Mouse (Mus musculus): ENCODE data around the gene Kif1c. TPM values are rescaled to one million over a fixed set of nuclear protein-coding genes. Genes with fewer than 3 reads are reported as not detected.
"Not testable (repeated sequence)": the region's sequence is repeated elsewhere in the genome, so short reads cannot be mapped to it uniquely, and the experiment has no call there.

Gene Kif1c
- total RNA-seq, 2 experiments from 2014 or later: 51.3 to 53.2 TPM

DNA sequence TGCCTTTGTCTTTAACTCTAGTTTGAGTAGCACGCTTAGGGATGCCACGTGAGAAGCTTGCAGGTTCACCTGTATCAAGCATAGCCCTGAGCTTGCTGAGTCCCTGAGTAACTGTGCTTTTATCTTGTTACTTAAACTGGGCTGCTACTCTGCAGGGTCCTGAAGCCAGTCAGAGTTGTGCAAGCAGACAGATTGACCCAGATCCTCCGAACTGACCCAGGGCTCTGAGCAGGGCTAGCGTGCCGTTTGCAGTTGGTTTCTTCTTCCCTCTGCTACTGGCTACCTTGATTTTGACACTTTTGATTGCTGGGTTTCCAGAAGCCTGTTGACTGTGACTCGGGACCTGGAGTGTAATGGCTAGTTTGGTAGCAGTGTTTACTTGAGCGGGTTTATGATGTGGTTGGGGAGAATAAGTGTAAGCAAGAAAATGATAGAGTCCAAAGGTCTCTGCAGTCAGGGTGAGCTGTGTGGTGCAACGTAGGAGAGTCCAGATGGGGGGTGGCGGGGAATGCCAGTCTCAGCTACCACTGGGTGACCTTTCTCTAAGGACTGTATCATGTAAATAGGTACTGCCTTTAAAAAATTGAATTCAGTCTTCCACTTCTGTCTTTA, 30.2 kb downstream of the Kif1c start:
- intact Hi-C loops (cut with DNase I): no loop called here
- no peak for DNase-seq (ENCODE audit: low spot score in 2 of 2)

DNA sequence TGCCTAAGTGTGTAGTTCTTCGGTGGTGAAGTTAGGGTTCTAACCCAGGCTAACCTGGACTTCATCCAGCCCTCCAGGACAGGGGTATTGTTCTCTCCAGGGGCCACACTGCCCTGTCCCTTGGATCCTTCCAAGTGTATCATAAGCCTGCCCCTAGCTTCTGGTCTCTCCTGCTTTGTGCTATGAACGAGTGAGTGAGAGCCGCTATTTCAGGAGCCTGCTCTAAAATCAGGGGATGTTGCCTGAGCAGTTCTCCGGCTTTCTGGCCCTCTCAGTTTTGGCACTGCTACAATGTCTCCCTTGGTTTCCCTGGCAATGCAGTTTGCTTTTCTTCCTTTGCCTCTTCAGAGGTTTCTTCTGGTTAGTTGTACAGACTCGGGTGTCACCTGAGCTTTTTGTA, 30.8 kb downstream of the Kif1c start:
- peak; percentile 39 to 79 for DNase-seq (ENCODE audit: low spot score in 2 of 2)
- intact Hi-C loops (cut with DNase I): no loop called here

DNA sequence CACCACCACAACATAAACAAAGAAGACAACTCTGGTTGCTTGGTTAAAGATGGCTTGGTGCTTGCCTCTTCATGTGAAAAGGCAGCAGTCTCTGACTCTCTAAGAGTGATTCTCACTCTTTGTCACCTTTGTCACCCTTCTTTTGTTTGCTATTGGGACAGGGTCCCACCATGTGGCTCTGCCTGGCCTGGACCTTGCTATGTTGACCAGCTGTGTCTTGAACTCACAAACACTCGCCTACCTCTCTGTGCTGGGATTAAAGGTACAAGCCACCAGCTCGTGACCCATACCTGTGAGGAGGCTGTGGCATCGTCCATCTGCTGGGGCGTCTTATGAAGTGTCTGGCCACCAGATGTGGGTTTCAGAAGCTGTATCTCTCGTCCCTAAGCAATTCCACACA, 32.9 kb downstream of the Kif1c start:
- intact Hi-C loops (cut with DNase I): no loop called here
- no peak for DNase-seq (ENCODE audit: low spot score in 2 of 2)

DNA sequence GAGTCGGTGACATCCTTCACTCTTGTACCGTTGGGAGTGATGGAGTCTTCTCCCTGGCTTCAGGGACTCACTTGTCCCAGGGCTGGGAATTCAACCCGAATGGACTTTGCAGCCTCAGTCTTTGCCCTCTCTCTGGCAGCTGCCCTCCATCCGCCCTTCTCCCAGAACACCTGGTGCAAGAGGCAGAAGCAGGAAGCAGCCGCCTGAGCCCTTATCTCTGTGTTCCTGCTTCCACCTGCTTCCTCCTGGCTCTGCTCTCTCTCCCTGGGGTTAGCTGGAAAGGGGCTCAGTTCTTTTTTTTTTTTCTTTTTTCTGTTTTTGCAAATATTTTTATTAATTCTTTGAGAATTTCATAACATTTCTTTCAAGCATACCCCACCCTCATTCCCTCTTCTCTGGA, 37.4 kb downstream of the Kif1c start:
- DNase-seq (ENCODE audit: low spot score in 2 of 2): no peak
- intact Hi-C loops (cut with DNase I): no loop called here

DNA sequence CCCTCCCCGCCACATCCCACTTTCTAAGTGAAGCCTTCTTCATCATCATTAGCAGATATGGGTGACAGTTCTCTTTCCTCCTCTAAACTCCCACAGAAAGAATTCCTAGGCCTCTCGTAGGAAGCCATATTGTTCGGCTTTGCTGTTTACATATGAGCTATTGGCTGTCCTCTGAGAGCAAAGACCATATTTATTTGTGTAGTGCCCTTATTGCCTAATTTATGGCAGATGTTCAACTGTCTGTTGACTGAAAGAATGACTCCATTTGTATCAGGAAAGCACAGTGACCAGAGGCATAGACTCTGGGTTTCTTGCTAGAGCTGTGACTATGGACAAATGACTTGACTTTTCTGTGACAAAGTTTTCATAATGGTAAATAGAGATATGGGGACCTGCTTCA, 41.3 kb downstream of the Kif1c start:
- intact Hi-C loops (cut with DNase I): no loop called here
- DNase-seq (ENCODE audit: low spot score in 2 of 2): no peak

DNA sequence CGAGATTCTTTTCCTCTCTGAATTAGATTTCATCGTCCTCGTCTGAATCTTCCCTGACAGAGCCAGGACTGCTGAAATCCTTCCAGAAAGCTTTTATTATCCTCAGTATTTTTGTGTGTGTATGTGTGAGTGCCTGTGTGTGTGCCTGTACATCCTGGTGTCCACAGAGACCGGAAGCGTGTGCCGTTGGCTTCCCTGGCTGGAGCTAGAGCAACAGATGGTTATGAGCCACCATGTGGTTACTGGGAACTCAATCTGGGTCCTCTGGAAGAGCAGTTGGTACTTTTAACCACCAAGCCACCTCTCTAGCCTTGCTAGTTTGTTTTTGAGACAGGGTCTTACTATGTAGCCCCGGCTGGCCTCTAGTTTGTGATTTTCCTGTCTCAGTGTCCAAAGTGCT, 41.8 kb downstream of the Kif1c start:
- intact Hi-C loops (cut with DNase I): no loop called here
- no peak for DNase-seq (ENCODE audit: low spot score in 2 of 2)

DNA sequence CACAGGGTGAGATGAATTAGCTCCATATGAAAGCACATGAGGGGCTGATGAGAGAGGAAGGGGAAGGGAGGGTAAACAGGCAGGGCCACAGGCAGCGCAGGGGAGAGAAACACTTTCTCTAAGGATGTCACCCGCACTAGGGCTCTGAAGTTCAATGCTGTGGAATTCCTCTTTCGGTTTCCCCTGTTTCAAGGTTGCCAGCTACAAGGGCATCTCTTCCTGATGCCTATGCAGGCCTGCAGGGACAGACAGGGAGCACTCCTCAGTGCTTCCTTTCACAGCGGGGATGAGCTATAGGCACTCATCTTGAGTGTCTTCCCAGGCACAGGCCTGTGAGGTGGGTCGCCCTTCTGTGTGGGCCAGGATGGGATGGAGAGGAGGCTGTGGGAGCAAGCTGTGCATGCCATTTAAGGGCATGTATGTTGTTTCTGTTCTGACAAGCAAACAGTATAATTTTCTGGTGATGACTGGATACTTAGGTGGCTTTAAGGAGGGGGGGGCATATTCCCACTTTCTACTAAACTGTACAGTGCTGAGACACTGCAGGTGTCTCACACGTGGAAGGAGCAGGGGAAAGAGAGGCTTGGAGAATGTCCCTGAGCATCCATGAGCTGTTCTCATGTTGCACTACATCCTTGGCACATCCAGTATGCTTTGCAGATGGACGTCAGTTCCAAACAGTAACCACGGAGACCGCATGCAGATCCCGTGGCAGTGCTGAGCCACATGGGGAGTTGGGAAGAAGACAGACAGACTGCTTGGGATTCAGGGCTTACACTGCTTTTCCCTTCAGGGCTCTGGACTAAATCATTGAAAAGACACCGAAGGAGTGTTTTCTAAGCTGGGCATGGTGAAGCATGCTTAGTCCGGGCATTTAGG, 42.5 kb downstream of the Kif1c start:
- intact Hi-C loops (cut with DNase I): no loop called here
- DNase-seq (ENCODE audit: low spot score in 2 of 2): peak in 1 of 2 experiments; percentile 27

DNA sequence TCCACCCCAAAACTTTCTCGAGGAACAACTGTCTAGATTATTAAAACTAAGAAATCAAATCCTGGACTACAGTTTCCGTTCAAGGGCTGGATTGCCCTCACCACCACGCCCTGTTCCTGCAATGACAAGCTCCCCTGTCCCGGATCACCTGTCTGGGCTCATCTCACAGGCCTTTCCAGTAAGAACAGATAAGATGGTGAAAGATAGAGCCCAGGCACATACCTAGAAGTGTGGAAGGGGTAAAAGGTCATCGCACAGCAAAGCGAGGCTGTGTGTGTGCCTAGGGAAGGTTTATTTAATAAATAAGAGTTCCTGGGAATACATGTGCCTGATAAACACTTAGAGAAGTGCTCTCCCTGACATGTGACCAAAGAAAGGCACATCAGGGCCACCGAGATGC, 45.3 kb downstream of the Kif1c start:
- intact Hi-C loops (cut with DNase I): no loop called here
- no peak for DNase-seq (ENCODE audit: low spot score in 2 of 2)

DNA sequence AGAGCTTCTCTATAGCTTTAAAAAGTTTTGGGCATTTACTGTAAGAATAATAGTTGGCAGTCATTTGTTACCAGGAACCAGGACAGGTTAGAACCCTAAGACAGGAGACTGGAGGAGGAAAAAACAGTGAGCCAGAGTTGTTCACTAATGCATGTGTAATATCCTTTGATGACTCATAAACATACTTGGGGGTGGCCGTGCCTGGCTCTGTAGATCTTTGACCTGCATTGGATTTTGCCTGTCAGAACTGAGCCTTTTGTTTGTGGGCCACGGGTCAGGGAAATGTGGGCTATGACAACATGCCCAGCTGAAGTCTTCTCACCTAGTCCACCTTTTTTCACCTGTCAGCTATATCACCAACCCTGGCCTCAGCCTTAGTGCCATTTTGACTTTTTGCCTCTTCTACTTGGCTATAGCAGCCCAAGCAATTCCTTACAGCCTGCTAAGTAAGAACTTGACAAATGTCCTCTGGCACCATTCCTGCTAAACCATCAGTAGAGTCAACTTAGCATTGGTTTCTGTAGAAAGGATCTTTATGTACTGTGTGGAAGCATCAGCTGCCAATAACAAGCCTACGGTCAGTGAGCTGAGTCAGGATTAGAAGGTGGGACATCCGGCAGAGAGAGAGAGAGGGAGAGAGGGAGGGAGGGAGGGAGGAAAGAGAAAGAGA, 47.7 kb downstream of the Kif1c start:
- intact Hi-C loops (cut with DNase I): no loop called here
- no peak for DNase-seq (ENCODE audit: low spot score in 2 of 2)

DNA sequence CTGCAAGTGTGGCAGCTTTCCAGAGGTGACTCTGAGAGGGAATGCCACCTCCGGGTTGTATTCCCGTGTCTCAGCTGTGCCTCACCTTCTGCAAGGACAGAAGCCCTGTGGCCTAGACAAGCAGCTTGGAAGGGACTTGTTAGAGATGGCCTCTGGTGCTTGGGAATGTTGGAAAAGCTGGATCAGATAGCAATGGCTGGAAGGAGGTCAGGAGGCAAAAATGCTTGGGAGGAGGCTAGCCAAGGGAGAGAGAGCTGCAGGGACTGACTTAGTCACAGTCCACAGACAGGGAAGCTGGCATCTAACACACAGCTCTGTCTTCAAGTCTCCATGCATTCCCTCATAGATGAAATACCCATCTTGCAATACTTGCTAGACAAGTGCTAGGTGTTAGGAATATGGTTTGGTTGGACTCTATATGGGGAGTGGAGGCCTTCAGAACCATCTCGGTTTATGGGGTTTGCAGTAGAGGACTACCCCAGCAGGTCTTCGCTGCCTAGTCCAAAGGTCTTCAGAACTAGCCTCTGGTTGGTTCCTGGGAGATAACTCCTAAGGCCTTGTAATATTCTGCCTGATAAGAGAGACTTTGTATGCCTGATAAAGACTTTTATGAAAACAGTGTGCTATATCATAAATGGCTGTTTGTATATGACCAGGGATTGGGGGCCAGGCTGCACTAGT, 52.1 kb downstream of the Kif1c start:
- DNase-seq (ENCODE audit: low spot score in 2 of 2): no peak
- intact Hi-C loops (cut with DNase I): no loop called here

DNA sequence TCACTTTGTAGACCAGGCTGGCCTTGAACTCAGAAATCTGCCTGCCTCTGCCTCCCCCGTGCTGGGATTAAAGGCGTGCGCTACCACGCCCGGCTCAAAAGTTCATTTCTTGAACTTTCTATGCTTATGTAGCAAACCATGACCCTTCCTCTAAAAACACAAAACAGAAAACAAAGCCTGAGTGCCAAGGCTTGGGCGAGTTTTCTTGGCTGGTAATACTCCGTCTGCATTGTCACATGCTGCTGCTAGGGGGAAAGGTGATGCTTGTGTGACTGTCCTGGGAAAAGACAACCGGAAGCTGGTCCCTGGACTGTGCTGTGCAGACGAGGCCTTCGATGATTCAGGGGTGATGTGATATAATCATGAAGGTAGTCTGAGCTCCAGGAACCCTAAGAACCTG, 52.8 kb downstream of the Kif1c start:
- DNase-seq (ENCODE audit: low spot score in 2 of 2): no peak
- intact Hi-C loops (cut with DNase I): no loop called here

DNA sequence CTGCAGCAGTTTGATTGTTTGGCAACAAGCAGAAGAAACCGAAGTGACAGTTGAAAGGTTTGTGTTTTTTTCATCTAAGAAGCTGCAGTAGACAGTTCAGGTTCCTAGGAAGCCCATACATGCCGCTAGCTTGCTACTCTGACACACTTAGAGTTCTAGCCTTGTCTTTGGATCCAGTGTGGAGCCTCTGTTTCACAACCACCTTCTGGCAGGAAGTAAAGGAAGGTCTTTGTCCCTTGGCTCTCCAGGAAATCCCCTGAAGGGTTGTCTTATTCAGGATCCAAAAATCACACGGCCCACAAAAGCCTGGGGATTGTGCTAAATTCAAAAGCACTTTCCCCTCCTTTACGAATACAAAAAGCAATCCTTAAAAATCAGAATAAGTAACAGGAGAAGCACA, 54.1 kb downstream of the Kif1c start:
- no peak for DNase-seq (ENCODE audit: low spot score in 2 of 2)
- intact Hi-C loops (cut with DNase I): loop anchor here (2.0 kb wide), 1 partner anchor 126 kb away; no protein-coding TSS in a partner anchor

DNA sequence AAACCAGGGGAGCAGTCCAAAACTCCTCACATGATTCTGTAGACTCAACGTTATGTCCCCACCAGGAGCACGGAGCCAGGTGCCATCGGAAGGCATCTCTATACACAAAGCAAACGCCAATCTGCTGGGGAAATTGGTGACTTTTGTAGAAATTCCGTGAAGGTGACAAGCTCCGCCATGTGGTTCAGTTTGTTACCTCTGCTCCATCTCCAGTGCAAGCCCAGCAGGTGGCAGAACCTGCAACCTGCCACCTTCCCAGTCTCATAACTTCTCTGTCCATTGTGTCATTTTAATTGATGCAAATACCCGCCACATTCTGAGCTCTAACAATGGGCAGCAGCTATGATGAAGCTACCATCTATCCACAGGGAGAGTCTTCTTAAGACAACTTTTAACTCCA, 54.6 kb downstream of the Kif1c start:
- no peak for DNase-seq (ENCODE audit: low spot score in 2 of 2)
- intact Hi-C loops (cut with DNase I): loop anchor here (2.0 to 5.0 kb wide), 5 partner anchors 68 to 343 kb away; partner anchors contain the start of genes Arrb2, Camta2, Gltpd2 and Pelp1

DNA sequence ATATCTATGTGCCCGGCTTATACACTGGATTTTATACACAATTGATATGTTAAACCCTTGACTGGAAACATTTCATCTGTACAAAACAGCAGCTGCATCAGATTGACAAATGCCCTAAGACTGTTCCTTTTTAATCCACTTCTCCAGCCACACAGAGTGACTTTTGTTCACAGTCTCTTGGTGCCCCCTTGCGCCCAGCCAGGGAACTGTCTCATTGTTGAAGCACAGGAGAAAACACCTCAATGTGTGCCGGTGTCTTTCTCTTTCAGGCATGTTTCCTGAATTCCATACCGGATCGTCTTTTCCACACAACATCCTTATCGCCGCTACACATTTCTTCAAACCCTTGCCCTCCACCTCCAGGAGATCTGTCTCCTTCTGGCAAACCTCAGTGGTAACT, 55.3 kb downstream of the Kif1c start:
- DNase-seq (ENCODE audit: low spot score in 2 of 2): peak; percentile 71 to 86
- intact Hi-C loops (cut with DNase I): loop anchor here (2.0 to 5.0 kb wide), 5 partner anchors 68 to 343 kb away; partner anchors contain the start of genes Arrb2, Camta2, Gltpd2 and Pelp1

DNA sequence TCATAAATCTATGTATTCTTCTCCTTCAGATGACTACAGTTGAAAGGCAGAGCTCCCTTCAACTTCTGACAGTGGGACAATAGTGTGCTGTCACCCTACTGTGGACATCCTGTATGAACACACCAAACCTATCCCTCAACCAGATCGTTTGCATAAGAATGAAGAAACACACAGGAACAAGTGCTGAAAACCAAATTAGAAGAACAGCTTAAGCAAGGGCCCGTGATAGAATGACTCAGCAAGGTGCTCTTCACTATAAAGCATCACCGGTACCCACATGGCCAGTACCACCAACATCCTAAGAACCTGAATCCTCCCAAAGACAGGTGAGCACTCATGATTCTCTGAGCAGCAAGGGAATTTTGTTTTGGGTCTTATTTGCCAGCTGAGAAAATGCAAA, 60.1 kb downstream of the Kif1c start:
- DNase-seq (ENCODE audit: low spot score in 2 of 2); intact Hi-C loops (cut with DNase I): not testable (repeated sequence)

DNA sequence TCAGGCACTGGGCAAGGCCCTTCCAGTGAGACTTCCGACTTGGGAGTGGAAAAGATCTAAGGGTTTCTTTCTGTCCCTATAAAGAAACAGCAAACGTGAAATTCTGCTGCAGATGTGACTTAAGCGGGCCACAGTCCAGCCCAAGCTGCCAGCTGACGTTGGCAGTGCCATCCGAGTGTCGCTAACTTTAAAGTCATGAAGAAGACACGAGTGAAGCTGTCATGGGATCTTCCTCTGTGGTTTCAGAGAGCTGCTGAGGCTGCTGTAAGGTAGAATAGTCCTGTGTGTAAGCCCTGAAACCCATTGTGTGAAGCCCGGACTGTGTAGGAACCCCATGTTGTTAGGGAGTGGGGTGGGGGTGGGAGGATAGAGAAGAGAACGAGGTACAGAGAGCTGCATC, 62.3 kb downstream of the Kif1c start:
- no peak for DNase-seq (ENCODE audit: low spot score in 2 of 2)
- intact Hi-C loops (cut with DNase I): no loop called here

DNA sequence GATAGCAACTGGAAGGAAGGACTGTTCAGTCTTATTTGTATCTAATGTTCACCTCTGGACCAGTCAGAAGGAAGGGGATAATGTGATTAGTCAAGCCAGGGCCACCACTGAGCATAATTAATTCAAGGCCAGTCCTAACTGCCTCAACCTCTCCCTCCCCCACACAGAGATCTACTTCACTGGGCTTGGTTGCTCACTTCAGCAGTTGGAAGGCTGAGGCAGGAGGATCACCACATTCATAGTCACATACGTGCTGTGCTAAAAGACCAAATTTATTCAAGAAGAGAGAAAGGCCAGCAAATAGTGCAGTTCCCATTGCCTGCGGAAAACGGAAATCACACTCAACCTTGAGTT, 63.2 kb downstream of the Kif1c start:
- intact Hi-C loops (cut with DNase I): no loop called here
- DNase-seq (ENCODE audit: low spot score in 2 of 2): no peak

DNA sequence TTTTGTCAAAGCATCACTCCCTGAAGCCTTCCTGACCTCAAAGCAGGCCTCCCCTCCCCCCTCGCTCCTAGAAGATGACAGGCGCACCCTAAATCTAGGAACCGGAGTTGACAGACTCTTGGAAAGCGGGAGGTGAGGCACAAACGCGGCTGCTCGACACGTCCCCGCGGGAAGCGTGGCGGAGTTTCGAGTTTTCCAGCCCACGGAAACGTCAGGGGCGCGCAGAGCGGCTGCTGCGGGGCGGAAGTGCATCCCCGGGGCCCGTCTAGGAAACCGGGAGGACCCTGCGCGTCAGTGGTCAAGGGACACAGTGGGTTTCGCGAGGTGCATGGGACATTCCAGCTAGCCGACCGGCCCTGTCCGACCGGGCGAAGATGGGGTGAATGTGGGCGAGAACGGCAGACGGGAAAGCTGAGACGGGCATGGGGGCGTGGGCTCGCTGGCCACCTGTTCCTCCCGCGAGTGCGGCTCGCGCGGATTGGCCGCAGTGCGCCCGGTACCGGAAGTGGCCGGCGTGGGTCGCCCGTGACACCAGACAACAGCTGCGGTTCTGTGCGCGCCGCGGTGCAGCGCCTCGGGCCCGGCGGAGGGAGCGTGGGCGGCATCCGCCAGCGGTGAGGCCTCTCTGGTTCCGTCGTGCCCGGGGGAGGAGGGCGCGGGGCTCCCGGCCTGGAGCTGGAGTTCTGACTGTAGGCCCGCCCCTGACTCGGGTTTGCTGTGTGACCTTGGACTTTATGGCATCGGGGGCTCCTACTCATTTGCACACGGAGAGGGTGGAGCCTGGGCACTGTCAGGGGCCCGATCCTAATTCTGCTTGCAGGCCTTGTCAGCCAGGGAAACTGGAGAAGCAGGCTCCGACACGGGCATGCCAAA, 63.8 kb downstream of the Kif1c start, which contains the start of gene Zfp3:
Gene Zfp3, plus strand, starts transcription at position 274 of the 873 bp plus-strand sequence.
- intact Hi-C loops (cut with DNase I): no loop called here
- peak; percentile 88 for DNase-seq (ENCODE audit: low spot score in 2 of 2)
